Mouse (Mus musculus) right cerebral cortex, postnatal 36 days (tissue): ENCODE results near the gene Hs6st3.

Experiments used
- DNase-seq, 2 experiments: peaks; one replicate each; pipeline ENCODE4 v3.0.0; 2022; ENCODE audit warnings: low spot score in 2 of 2, mixed read lengths in 1 of 2

Gene Hs6st3

GRCm38 (mm10) chr14:119789457-119789856 is 651.3 kb downstream of the Hs6st3 start:
- DNase-seq = no peak

GRCm38 (mm10) chr14:119797172-119797850 is 659.2 kb downstream of the Hs6st3 start:
- DNase-seq = no peak

GRCm38 (mm10) chr14:119798561-119798960 is 660.4 kb downstream of the Hs6st3 start:
- peak; percentile 27 to 68 for DNase-seq

DNA sequence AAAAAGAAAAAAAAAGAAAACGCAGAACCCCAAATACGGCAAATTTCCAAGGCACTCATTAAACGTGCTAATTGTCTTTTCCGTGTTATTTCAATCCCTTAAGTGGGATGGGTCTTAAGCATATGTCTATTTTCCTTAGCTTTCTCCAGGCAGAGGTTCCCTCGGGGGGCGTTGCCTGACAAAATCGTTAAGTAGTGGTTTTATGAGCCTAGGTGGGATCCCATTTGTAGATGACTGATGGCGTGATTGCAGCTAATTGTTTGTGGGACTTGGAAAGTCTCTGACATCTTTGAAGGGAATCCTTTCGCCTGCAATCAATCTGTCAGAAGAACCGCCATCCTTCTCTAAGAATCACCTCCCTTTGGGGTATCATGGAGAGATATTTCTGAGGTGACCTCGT is 662.7 kb downstream of the Hs6st3 start:
- no peak for DNase-seq

- no peak for DNase-seq
These were observed 675.8 kb downstream of the Hs6st3 start for GRCm38 (mm10) chr14:119813898-119814297.

- no peak for DNase-seq
These were observed 677.5 kb downstream of the Hs6st3 start for GRCm38 (mm10) chr14:119815616-119816015.

- DNase-seq = no peak
These were observed 682.4 kb downstream of the Hs6st3 start for GRCm38 (mm10) chr14:119820562-119820961.

DNA sequence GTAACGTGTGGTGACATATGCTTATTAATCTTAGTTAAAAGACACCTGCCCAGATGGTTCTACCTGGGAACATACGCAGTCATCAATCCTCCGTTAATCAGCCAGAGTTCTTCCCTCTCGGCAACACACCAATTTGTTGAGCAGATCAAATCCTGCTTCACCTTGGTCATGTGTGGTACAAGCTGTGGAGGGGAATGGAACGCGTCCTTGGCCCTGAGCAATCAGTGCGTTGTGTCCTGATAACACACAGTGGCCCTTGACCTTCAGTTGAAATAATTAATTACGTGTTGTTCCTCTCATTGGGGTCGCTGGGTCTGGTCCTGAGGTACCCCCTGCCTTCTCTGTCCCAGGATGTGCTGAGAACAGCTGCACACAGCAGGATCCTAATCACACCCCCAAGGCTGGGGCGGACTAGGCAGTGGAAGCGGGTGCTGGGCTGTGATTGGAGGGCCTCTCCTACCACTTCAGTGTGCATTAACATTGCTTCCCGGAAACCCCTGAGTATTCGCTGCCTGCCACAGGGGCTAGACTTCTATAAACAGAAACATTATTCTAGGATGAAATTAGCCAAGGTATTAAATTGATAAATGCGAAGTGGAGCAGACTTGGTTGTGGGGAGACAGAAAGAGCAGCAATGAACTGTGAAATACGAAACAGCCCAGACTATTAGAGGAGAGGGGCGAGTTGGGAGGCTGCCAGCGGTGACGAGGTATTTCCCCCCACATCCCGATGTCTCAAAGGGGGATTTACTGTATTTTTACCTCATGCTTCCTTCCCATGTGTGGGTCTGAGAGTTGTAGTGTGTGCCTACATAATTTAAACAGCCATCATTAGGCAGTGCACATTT is 693.2 kb downstream of the Hs6st3 start:
- no peak for DNase-seq

GRCm38 (mm10) chr14:119832012-119832325 is 693.8 kb downstream of the Hs6st3 start:
- no peak for DNase-seq

DNA sequence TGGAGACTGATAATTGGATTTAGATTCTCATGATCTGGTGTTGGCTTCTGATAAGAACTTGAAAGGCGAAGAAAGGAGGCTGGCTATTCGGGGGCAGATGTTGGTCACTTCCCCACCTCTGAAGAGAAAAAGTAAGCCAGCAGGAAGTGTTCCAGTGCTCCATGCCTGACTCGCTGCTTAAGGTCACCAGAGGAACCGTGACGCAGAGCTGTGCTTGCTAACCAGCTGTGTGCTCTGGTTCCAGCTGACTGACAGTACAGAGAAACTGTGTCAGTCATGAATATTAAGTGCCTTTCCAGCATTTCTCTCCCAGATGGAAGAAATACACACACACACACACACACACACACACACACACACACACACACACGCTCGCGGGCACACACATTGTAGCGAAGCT is 694.8 kb downstream of the Hs6st3 start:
- no peak for DNase-seq

DNA sequence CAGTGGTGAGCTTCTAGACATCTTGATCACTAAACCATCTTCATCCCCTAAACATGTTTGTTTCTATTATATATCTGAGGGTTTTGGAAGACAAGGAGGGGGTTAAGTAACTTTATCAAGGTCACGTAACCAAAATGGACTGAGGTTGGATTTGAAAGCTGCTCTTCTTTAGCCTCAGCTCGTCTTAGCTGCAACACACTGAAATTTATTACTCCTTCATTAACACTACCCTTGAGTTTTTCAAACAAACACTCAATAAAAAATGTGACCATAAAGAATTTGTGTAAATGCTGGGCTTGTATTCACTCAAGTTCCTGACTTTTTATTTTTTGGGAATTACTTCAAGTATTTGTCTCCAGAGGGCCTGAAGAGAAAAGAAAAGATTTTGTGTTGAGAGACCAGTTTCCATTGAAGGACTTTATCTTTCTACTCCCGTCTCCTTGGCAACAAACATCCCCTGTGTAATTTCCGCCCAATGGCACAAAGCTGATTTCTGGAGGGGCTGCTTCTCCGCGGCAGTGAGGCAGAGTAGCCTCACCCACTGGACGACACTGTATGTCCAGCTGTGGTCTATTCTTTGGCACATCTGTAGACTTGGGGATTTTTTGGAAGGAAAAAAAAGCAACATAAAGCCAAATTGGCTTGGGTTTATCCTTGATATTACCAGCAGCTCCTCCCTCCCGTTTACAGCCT is 696.0 kb downstream of the Hs6st3 start:
- no peak for DNase-seq

- DNase-seq = no peak
These were observed 697.9 kb downstream of the Hs6st3 start for GRCm38 (mm10) chr14:119836051-119836450.

DNA sequence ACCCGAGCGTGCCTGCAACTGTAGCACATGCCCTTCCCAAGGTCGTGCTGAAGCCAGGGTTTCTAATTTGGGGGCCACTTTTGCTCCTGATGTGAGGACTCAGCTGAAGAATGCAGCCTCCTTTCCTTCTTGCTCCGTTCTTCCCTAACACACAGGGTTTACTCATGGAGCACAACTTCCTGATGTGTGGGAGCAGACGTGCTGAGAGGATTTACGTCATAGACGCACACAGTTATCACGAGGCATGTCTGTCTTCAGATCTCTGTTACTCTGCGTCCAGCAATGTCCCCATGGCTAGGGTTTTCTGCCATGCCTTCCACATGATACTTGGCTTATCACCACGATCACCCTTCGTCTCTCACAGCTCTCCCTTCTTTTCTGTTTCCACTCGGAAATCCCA is 709.4 kb downstream of the Hs6st3 start:
- no peak for DNase-seq

GRCm38 (mm10) chr14:119848759-119849298 is 710.7 kb downstream of the Hs6st3 start:
- DNase-seq = no peak

GRCm38 (mm10) chr14:119849338-119849737 is 711.2 kb downstream of the Hs6st3 start:
- no peak for DNase-seq

DNA sequence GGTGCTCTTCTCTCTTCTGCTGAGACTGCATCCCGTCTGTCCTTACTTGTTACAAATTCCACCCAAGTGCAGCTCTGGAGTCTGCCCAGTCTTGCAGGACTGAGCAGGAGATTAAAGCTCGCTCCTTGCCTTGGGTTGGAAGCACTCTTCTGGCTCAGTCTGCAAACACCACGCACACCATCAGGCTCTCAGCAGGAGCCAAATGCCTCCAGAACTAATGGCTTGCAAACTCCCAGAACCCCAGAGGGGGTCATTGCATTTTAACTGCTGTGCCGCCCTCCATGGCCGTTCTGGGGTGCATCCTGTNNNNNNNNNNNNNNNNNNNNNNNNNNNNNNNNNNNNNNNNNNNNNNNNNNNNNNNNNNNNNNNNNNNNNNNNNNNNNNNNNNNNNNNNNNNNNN is 714.0 kb downstream of the Hs6st3 start:
- DNase-seq = peak in 1 of 2 experiments; percentile 37

DNA sequence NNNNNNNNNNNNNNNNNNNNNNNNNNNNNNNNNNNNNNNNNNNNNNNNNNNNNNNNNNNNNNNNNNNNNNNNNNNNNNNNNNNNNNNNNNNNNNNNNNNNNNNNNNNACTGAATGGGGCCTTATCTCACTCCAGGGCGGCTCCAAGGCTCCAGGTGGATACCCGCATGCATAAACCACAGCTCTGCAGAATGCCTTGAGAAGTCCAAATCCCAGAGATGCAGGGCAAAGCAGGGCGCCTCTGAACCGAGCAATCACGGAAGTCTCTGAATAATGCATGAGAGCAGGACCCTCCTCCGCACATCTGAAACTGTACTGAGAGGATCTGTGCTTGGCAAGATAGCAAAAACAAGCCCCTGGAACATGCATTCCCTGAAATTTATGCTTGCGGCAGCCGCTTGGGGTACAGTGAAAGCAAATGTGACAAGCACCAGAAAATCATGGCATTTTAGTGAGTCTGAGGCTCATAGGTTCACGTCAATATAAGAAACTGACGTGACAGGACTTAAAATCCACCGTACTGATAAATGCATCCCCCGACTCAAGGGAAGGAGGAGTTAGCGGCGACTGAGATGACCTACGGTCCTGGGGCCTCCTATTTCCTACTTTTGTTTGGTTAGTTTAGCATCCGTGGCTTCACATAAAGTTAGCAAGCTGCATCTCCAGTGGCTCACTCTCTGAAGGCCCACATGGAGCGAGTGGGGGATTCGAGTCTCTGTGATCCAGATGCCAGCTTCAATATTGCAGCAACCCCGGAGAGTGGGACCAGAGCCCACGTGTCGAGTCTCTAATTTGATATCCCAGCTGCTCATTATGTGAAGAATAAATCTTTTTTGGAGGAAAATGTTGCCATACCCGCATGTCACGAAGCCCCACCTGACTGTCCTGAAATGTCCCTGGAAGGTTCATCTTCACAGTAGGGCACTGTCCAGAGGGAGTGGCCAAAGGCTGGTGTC is 719.5 kb downstream of the Hs6st3 start:
- peak; percentile 46 to 73 for DNase-seq

DNA sequence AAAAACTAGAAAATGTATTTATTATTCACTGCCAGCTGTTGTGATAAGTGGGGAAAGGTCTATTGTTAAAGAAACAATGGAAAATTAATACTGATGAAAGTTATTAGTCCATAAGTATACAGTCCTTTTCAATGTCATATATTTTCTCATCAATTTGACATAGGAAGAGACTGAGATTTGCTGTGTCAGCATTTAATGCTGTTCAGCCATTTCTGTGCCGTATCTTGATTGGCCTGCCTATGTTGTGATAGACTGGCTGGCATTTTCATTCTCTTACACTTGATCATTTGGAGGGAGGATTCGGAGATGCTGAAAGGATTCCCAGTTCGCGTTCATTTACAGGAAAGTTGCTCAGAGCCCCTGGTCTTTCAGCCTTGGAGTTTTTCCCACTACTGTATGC is 735.5 kb downstream of the Hs6st3 start:
- no peak for DNase-seq

GRCm38 (mm10) chr14:119892922-119893321 is 754.8 kb downstream of the Hs6st3 start:
- DNase-seq = no peak

- no peak for DNase-seq
These were observed 757.0 kb downstream of the Hs6st3 start for GRCm38 (mm10) chr14:119895097-119895496.

DNA sequence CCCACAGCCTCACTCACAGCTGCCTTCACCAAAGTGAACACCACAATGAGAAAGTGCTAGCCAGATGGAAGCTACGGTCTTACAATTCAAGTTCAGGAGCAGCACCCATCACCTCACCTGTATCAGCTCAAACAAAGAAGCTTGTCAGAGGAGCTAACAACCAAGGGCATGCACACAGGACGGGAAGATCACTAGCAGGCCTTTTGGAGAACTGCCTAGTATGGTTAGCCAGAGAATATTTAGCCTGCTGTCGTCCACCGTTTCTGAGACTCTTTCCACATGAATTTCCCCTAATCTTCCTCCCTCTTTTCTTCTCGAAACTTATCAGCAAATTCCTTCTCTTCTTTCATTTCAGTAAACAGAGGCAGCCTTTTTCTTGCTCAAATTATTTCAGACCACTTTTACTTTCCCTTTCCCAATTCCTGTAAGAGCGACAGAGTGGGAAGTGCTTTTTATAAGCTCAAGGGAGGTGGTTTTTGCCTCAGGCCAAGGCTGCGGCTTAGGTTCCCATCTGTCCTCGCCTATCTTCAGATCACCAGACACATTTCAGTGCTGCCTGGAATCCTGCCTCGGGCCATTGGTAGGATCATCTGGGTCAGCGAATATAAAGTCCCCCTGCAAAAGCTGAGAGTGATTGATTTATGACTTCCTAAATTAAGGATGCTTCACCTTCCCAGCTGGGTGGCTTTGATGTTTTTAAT is 757.8 kb downstream of the Hs6st3 start:
- no peak for DNase-seq
